Mouse (Mus musculus) limb, embryonic 11.5 days (tissue): ENCODE results near the gene Thoc5. TPM values are rescaled to one million over a fixed set of nuclear protein-coding genes. Genes with fewer than 3 reads are reported as not detected.
A peak's percentile ranks its signal among the peaks of the same experiment; 100 is the strongest.

Experiments
- ATAC-seq: fragments of 200-750 bp; cut with Nextera tagmentation; 2 replicates; pipeline ENCODE4 v1.8.0; 2017; ENCODE audit warnings: low read depth; ENCODE audit not compliant: insufficient number of reproducible peaks, low FRiP score, low TSS enrichment
- DNase-seq: peaks from one replicate; pipeline ENCODE4 v3.0.0-alpha.2; 2015; ENCODE audit warnings: low spot score
- H3K27ac ChIP-seq: fragments of 300-500 bp; sonication (generic); replicated peaks from 2 replicates; pipeline ENCODE4 v1.5.1; 2014; ENCODE audit warnings: low read depth, mild to moderate bottlenecking, low read length
- H3K27me3 ChIP-seq: fragments of 300-500 bp; sonication (generic); 2 replicates; pipeline ENCODE4 v1.6.1; 2014; ENCODE audit warnings: mild to moderate bottlenecking, low read length, mixed read lengths; ENCODE audit not compliant: control insufficient read depth, insufficient read depth
- H3K36me3 ChIP-seq: fragments of 300-500 bp; sonication (generic); 2 replicates; pipeline ENCODE4 v1.6.1; 2014; ENCODE audit warnings: mild to moderate bottlenecking, low read length, moderate library complexity, mixed read lengths; ENCODE audit not compliant: control insufficient read depth, insufficient read depth
- H3K4me1 ChIP-seq: fragments of 300-500 bp; sonication (generic); 2 replicates; pipeline ENCODE4 v1.6.1; 2014; ENCODE audit warnings: low read length, mixed read lengths; ENCODE audit not compliant: control insufficient read depth, insufficient read depth
- H3K4me2 ChIP-seq: fragments of 300-500 bp; sonication (generic); 2 replicates; pipeline ENCODE4 v1.6.1; 2014; ENCODE audit warnings: low read depth, mild to moderate bottlenecking, moderate library complexity; ENCODE audit not compliant: severe bottlenecking
- H3K4me3 ChIP-seq: fragments of 300-500 bp; sonication (generic); 2 replicates; pipeline ENCODE4 v1.5.1; 2014; ENCODE audit warnings: low read depth, low read length
- H3K9ac ChIP-seq: fragments of 300-500 bp; sonication (generic); 2 replicates; pipeline ENCODE4 v1.6.1; 2014; ENCODE audit warnings: mild to moderate bottlenecking, low read length
- H3K9me3 ChIP-seq: fragments of 300-500 bp; sonication (generic); 2 replicates; pipeline ENCODE4 v1.6.1; 2016; ENCODE audit warnings: low read length; ENCODE audit not compliant: control insufficient read depth
- WGBS: fragments of 180-500 bp; shearing (Covaris S2); extraction: QIAGEN DNeasy Blood & Tissue Kit; methylation state at CpG from one replicate; pipeline ENCODE4 v1.1.7; 2014; 5-methylcytosine and 5-hydroxymethylcytosine counted together
- polyA plus RNA-seq: library from polyadenylated mRNA; unstranded; fragments of >200 nt; fragmentation: Nextera tagmentation; extraction: Ambion mirVana; gene quantifications from 2 replicates; pipeline ENCODE4 v1.2.1, GENCODE M21; 2014

Gene Thoc5
- polyA plus RNA-seq, 1 experiment from 2014 or later = 50.6 TPM

DNA sequence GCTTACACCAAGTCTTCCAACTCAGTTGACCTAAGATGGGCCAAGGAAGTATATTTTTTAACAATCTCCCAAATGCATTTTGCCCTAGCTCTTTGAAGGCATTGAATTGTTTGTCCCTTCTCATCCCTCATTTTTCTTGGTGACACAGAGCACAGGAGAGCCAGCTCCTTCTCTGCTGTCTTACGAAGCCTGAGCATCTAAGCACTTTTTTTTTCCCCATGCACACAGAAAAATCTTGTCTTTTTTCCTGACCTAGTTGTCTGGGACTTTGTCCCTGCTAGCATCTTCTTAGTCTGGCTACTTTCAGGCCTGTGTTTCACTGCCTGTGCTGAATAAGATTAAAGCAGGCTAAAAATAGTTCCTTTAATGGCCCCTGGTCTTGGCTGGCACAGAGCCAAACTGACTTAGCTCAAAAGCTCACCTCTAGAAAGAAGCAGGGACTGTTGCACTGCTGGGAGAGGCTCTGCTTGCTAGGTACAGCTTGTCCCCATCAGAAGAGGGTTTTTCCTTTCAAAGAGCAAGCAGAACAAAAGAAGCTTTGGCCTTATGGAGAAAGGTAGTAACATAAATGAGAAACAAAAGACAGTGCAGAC lies 36.0 kb downstream of the Thoc5 start:
- Histone ChIP-seq H3K27ac (no peak overlapping the region), H3K4me2 (no peak overlapping the region), H3K9ac (no peak overlapping the region), H3K9me3 (no peaks in the 10 kb centered on the region), H3K4me1 (no peaks in the 10 kb centered on the region), H3K27me3 (no peaks in the 10 kb centered on the region), H3K36me3 (peaks cover 6% of the 10 kb centered on the region; the same call in 1 of the 2 replicates), H3K4me3 (no peak overlapping the region)
- DNase-seq (peak; percentile 38), ATAC-seq (no peak)
- 79% methylated on average over 1 of the region's 1 CpGs for WGBS

DNA sequence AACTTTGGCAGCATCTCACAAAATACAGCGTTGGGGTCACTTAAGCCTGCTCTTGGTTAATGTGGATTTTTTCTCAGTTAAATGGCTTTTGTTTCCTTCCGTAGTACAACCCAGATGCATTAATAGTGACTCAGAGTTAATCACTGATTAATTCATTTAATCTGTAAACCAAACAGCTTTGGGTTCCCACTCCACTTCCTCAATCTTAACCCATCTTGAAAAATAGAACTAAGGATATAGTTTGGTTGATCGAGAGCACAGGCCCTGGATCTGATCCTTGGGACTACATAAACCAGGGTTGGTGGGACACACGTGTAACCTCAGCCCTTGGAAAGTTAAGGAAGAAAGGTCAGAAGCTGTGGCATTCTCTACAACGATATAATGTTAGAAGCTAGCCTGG lies 41.1 kb downstream of the Thoc5 start:
- Histone ChIP-seq H3K27me3 (no peaks in the 10 kb centered on the region), H3K4me3 (no peak overlapping the region), H3K4me2 (no peak overlapping the region), H3K4me1 (no peaks in the 10 kb centered on the region), H3K36me3 (no peaks in the 10 kb centered on the region), H3K9me3 (no peaks in the 10 kb centered on the region), H3K27ac (no peak overlapping the region), H3K9ac (no peak overlapping the region)
- WGBS = 88% methylated on average over 5 of the region's 5 CpGs
- DNase-seq (no peak), ATAC-seq (no peak)

DNA sequence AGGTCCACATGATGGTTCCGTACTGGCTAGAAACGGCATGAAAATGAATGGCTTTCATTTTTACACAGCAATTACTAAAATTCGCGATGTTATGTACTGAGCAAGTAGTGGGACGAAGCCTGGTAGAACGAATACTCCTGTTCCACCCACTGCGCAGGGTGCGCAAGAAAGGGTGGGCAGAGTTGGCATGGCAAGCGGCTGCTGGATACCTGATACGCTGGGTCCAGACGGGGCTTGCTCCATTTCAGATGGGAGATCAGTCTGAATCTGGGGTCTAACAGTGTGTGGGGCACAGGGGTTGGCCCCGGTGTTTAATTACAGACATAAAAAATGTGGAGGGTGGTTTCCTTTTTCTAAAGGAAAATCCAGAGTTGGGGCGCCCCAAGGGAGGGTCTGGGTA lies 51.4 kb downstream of the Thoc5 start:
- Histone ChIP-seq H3K27ac (no peak overlapping the region), H3K27me3 (peaks cover 69% of the 10 kb centered on the region), H3K4me3 (peak overlapping the region; percentile 39; the same call in 1 of the 2 replicates), H3K9ac (no peak overlapping the region), H3K4me1 (peaks cover 6% of the 10 kb centered on the region), H3K9me3 (no peaks in the 10 kb centered on the region), H3K36me3 (no peaks in the 10 kb centered on the region), H3K4me2 (peak overlapping the region; percentile 84; the same call in 1 of the 2 replicates)
- ATAC-seq (0 out of 2 replicates have a peak, but pooled peaks have one; percentile 3), DNase-seq (no peak)
- 44% methylated on average over 13 of the region's 13 CpGs for WGBS

DNA sequence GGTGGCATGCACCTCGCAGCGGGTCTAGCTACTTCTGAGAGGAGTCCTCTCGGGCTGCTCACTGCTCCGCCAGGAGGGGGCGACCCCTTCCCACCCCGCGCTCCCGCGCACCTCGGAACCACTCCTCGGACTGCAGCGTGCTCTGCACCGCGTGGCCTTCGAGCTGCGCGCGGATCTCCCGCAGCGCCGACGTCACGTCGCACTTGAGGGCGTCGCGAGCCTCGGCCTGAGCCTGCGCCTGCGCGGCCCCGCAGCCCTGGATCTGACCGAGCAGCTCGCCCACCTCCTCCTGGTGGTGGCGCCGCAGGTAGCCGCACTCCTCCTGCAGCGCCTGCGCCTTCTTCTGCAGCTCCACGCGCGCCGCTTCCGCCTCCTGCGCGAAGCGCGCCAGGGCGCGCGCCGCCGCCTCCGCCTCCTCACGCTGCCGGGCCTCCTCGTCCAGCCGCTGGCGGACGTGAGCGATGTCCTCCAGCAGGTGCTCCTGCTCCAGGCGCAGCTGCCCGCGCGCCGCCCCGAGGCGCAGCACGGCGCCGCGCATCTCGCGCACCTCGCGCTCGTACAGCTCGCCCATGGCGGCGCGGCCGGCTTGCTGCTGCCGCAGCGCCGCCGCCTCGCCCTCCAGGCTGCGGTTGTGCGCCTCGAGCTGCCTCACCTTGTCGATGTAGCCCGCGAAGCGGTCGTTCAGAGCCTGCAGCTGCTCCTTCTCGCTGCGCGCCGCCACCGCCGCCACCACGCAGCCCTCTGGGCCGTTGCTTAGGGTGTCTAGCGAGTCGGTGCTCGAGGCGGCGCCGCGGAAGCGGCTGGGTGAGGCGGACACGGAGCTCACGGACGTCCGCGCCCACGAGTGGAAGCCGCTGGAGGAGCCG lies 52.1 kb downstream of the Thoc5 start:
- Histone ChIP-seq H3K4me2 (peak overlapping the region; percentile 84), H3K9me3 (no peaks in the 10 kb centered on the region), H3K36me3 (no peaks in the 10 kb centered on the region), H3K4me1 (peaks cover 6% of the 10 kb centered on the region), H3K27me3 (peaks cover 75% of the 10 kb centered on the region), H3K9ac (no peak overlapping the region), H3K4me3 (peak overlapping the region; percentile 39), H3K27ac (no peak overlapping the region)
- DNase-seq = peak; percentile 59
- under 1% methylated on average over 113 of the region's 120 CpGs for WGBS
- ATAC-seq = peak; percentile 69

DNA sequence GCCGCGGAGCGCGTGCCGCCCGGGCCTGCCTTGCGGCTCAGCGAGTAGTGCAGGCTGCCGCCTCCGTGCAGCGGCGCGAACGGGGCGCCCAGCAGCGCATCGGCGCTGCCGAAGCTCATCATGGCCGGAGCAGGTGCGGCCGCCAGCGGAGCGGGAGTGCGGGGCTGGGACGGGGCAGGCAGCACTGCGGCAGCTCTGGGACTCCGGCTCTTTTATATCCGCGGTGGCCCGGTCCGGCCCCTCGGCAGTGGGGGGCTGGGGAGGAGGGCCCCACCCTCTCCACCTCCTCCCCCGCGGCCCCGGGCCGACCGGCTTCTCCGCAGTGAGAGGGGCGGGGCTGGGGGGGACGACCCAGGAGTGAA lies 52.7 kb downstream of the Thoc5 start, which contains the start of gene Nefh:
Gene Nefh (minus strand): TSS at position 252 of the 362 bp plus-strand sequence.
- Histone ChIP-seq H3K36me3 (no peaks in the 10 kb centered on the region), H3K9me3 (no peaks in the 10 kb centered on the region), H3K9ac (no peak within 1 kb of the TSS), H3K4me2 (peak within 1 kb of the TSS; percentile 84), H3K27me3 (peaks cover 81% of the 10 kb centered on the region), H3K27ac (no peak within 1 kb of the TSS), H3K4me3 (peak within 1 kb of the TSS; percentile 39), H3K4me1 (peaks cover 6% of the 10 kb centered on the region)
- WGBS = 2% methylated on average over 40 of the region's 41 CpGs
- DNase-seq (no peak), ATAC-seq (peak; percentile 49; the same call in 1 of the 2 replicates)

DNA sequence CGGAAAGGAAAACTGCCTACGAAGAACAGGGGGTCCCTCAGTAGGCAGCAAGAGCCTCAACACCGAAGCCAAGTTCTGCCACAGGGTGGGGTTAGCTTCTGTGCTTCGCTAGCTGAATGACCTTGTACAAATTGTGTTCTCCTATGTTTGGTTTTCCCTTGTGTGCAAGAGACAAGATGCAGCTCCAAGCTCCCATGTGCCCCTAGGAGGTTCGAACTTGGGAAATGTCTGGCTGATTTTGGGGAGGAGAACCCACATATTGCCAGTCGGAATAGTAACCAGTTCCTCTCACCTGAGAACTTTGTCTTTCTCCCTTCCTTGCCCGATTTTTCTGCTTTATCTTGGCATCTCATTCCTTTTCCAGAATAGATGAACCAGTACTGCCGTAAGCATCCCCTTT lies 53.7 kb downstream of the Thoc5 start:
- ATAC-seq = no peak
- H3K27ac ChIP-seq = no peak overlapping the region
- H3K9ac ChIP-seq = no peak overlapping the region
- H3K36me3 ChIP-seq = no peaks in the 10 kb centered on the region
- no peak overlapping the region for H3K4me2 ChIP-seq
- no peak overlapping the region for H3K4me3 ChIP-seq
- no peaks in the 10 kb centered on the region for H3K9me3 ChIP-seq
- peaks cover 90% of the 10 kb centered on the region for H3K27me3 ChIP-seq
- DNase-seq = no peak
- H3K4me1 ChIP-seq = peaks cover 6% of the 10 kb centered on the region
- 36% methylated on average over 8 of the region's 8 CpGs for WGBS

DNA sequence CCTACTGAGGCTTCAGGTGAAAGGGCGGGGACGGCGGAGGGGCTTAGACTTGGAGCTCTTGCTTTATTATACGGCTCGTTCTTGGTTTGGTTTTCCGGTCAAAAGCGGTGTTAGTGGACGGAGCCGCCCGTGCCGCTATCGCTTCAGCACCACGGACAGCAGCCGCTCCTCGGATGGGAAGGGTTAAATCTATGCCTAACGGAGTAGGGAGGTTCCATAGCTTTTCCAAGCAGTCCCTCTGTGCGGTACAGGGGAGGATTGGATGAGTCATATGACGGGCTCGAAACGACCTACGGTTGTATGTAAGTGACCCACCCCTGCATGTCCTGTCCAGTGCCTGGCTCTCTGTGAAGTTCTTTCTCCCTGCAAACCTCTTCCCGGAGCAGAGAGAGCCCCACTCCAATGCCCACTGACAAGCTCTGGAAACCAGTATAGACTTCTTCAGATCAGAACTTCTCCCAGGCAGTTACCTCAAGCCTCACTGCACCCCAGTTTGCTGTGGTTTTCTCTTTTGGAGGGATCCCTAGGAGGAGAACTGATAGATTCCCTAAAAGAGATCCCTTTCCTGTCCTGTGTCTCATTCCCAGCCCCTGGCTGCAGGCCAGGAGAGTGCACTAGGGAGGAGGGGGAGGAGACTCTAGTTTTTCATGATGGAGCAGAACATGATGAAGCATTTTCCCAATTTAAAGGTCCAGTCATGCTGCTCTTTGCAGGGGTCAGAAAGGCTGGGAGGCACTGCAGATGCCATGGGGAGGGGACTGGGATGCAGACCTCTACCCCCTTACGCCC lies 54.3 kb downstream of the Thoc5 start:
- Histone ChIP-seq H3K27me3 (peaks cover 93% of the 10 kb centered on the region), H3K9ac (no peak overlapping the region), H3K4me1 (peaks cover 6% of the 10 kb centered on the region), H3K4me2 (no peak overlapping the region), H3K4me3 (no peak overlapping the region), H3K9me3 (no peaks in the 10 kb centered on the region), H3K36me3 (no peaks in the 10 kb centered on the region), H3K27ac (no peak overlapping the region)
- ATAC-seq (no peak), DNase-seq (peak; percentile 92)
- WGBS = 5% methylated on average over 23 of the region's 23 CpGs

DNA sequence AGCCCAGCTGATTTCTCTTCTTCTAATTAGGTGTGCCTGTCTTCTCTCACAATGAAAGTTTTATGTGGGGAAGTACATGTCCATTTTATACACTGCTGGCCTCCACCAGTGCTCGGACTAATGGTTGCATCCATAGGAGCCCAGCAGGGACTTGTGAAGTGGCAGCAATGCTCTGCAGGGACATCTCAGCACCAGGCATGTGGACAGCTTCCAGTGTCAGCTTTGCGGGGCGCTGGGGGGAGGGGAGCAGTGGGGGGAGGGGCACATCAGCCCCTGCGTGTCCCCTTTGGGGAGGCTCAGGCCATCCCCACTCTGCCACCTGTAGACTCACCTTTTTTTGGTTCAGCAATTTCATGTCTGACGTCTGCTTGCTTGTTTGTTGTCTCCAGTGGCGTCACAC lies 58.3 kb downstream of the Thoc5 start:
- Histone ChIP-seq H3K4me3 (no peak overlapping the region), H3K9me3 (no peaks in the 10 kb centered on the region), H3K4me2 (no peak overlapping the region), H3K9ac (no peak overlapping the region), H3K4me1 (no peaks in the 10 kb centered on the region), H3K27me3 (peaks cover 56% of the 10 kb centered on the region), H3K27ac (no peak overlapping the region), H3K36me3 (no peaks in the 10 kb centered on the region)
- WGBS = 3% methylated on average over 6 of the region's 6 CpGs
- peak; percentile 30 for DNase-seq
- ATAC-seq = no peak
